Mouse (Mus musculus): ENCODE measurements around the gene Naxe. TPM values are rescaled to one million over a fixed set of nuclear protein-coding genes. Genes with fewer than 3 reads are reported as not detected.

Naxe gene
- total RNA-seq, 2 experiments from 2014 or later = 76.5 to 86.4 TPM

Other genes with a start within 250 kb of the Naxe start
- 10 to 100 TPM; 29.5 to 30.7 TPM for gene Pear1, start 234.2 kb downstream of the Naxe start, total RNA-seq (2021)
- under 1 TPM; 0.10 to 0.31 TPM for gene Sh2d2a, start 211.7 kb downstream of the Naxe start, total RNA-seq (2021)
- gene Prcc, start 172.9 kb downstream of the Naxe start, total RNA-seq (2021) = 10 to 100 TPM; 54.8 to 56.2 TPM
- gene Hdgf, start 152.2 kb downstream of the Naxe start, total RNA-seq (2021) = 100 to 1,000 TPM; 106 to 112 TPM
- gene Mrpl24, start 139.0 kb downstream of the Naxe start, total RNA-seq (2021) = 10 to 100 TPM; 60.5 to 75.5 TPM
- 10 to 100 TPM; 16.2 to 18.9 TPM for gene Isg20l2, start 128.2 kb downstream of the Naxe start, total RNA-seq (2021)
- 1 to 10 TPM; 6.8 to 7.0 TPM for gene Rrnad1, start 127.8 kb downstream of the Naxe start, total RNA-seq (2021)
- gene Crabp2, start 109.8 kb downstream of the Naxe start, total RNA-seq (2021) = under 1 TPM; 0.57 to 0.81 TPM
- 10 to 100 TPM; 56.4 to 62.4 TPM for gene Nes, start 87.4 kb downstream of the Naxe start, total RNA-seq (2021)
- gene Bcan, start 58.3 kb downstream of the Naxe start, total RNA-seq (2021) = under 1 TPM in 1 of 2 experiments, not detected in 1; 0.17 TPM
- not detected for gene Hapln2, start 30.9 kb downstream of the Naxe start, total RNA-seq (2021)
- gene Gpatch4, start 15.4 kb downstream of the Naxe start, total RNA-seq (2021) = 1 to 10 TPM; 7.2 to 8.4 TPM
- gene Ttc24, start 19.8 kb upstream of the Naxe start, total RNA-seq (2021) = not detected
- gene Iqgap3, start 23.5 kb upstream of the Naxe start, total RNA-seq (2021) = 10 to 100 TPM; 15.6 to 19.3 TPM
- 100 to 1,000 TPM; 121 to 133 TPM for gene Mef2d, start 83.9 kb upstream of the Naxe start, total RNA-seq (2021)
- not detected for gene Rhbg, start 196.2 kb upstream of the Naxe start, total RNA-seq (2021)
- under 1 TPM in 1 of 2 experiments, not detected in 1; 0.29 TPM for gene Gm38392, start 228.7 kb upstream of the Naxe start, total RNA-seq (2021)
- gene Tsacc, start 238.5 kb upstream of the Naxe start, total RNA-seq (2021) = 1 to 10 TPM; 4.6 to 5.6 TPM
- gene Cct3, start 238.6 kb upstream of the Naxe start, total RNA-seq (2021) = 100 to 1,000 TPM; 194 to 221 TPM